Mouse (Mus musculus) midbrain, postnatal 0 days (tissue): ENCODE measurements around the gene Aste1. TPM values are rescaled to one million over a fixed set of nuclear protein-coding genes. Genes with fewer than 3 reads are reported as not detected.
A peak's percentile ranks its signal among the peaks of the same experiment; 100 is the strongest.

ENCODE experiments used
- ATAC-seq: fragments of 200-750 bp; cut with Nextera tagmentation; 2 replicates; pipeline ENCODE4 v1.8.0; 2017; ENCODE audit warnings: moderate number of reproducible peaks, mild to moderate bottlenecking, moderate TSS enrichment, moderate library complexity; ENCODE audit not compliant: low FRiP score
- DNase-seq: peaks from one replicate; pipeline ENCODE4 v3.0.0-alpha.2; 2015; ENCODE audit warnings: low spot score
- H3K27ac ChIP-seq: fragments of 300-500 bp; sonication (generic); 2 replicates; pipeline ENCODE4 v1.5.1; 2014; ENCODE audit warnings: low read depth, mild to moderate bottlenecking, low read length, mixed read lengths
- H3K27me3 ChIP-seq: fragments of 300-500 bp; sonication (generic); 2 replicates; pipeline ENCODE4 v1.6.1; 2014; ENCODE audit warnings: low read length, control low read depth, mixed read lengths; ENCODE audit not compliant: insufficient read depth
- H3K36me3 ChIP-seq: fragments of 300-500 bp; sonication (generic); 2 replicates; pipeline ENCODE4 v1.6.1; 2014; ENCODE audit warnings: low read length, control low read depth, mixed read lengths; ENCODE audit not compliant: insufficient read depth
- H3K4me1 ChIP-seq: fragments of 300-500 bp; sonication (generic); 2 replicates; pipeline ENCODE4 v1.6.1; 2014; ENCODE audit warnings: mild to moderate bottlenecking, control low read depth, antibody characterized with exemption, low read length, mixed read lengths; ENCODE audit not compliant: insufficient read depth
- H3K4me2 ChIP-seq: fragments of 300-500 bp; sonication (generic); 2 replicates; pipeline ENCODE4 v1.6.1; 2014; ENCODE audit warnings: low read depth, mild to moderate bottlenecking, low read length, mixed read lengths; ENCODE audit not compliant: poor library complexity, severe bottlenecking
- H3K4me3 ChIP-seq: fragments of 300-500 bp; sonication (generic); 2 replicates; pipeline ENCODE4 v1.5.1; 2014; ENCODE audit warnings: low read depth, mild to moderate bottlenecking, low read length, moderate library complexity
- H3K9ac ChIP-seq: fragments of 300-500 bp; sonication (generic); replicated peaks from 2 replicates; pipeline ENCODE4 v1.6.1; 2014; ENCODE audit warnings: mild to moderate bottlenecking, low read length, moderate library complexity, mixed read lengths; ENCODE audit not compliant: poor library complexity, severe bottlenecking
- H3K9me3 ChIP-seq: fragments of 300-500 bp; sonication (generic); 2 replicates; pipeline ENCODE4 v1.6.1; 2016; ENCODE audit warnings: low read length, control low read depth
- CTCF ChIP-seq: IDR thresholded peaks from 2 replicates; pipeline ENCODE4 v1.5.1; 2016; ENCODE audit warnings: antibody characterized with exemption, mild to moderate bottlenecking
- WGBS: fragments of 180-500 bp; shearing (Covaris S2); extraction: QIAGEN DNeasy Blood & Tissue Kit; methylation state at CpG from one replicate; pipeline ENCODE4 v1.1.7; 2014; 5-methylcytosine and 5-hydroxymethylcytosine counted together
- polyA plus RNA-seq: library from polyadenylated mRNA; unstranded; fragments of >200 nt; fragmentation: Nextera tagmentation; extraction: Ambion mirVana; gene quantifications from 2 replicates; pipeline ENCODE4 v1.2.1, GENCODE M21; 2015
- total RNA-seq: library from RNA; depleted of rRNA; stranded (reverse); fragments of >200 nt; gene quantifications from 2 replicates; pipeline ENCODE4 v1.2.3, GENCODE M21; 2014; rRNA removed

Aste1 gene
- 7.3 and 9.4 TPM in 2 replicates for total RNA-seq
- polyA plus RNA-seq: 8.5 and 9.9 TPM in 2 replicates

DNA sequence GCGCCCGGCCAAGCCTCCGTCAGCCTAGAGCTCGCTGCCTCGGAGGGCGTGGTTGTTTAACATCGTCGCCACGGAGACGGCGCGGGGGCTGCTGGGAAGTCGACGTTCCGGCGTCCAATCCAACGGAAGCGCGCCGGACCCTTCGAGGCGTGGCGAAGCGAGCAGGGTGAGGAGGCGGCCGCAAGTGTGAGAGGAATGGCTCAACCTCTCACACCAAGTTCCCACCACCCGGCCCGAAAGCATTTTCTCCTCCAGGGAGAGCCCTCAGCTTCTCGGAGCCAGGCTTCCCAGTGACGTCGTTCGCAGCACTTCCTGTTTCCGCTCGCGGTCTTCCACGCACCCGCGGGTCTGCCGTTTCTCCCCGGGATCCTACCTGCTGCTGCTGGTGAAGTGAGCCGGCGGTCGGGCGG, at the start of gene Aste1, which contains the start of gene Nek11:
Gene Aste1, plus strand, starts transcription at position 175 of the 410 bp plus-strand sequence.
Gene Nek11, minus strand, starts transcription at position 307 of the 410 bp plus-strand sequence.
- H3K36me3 ChIP-seq: no peaks in the 10 kb centered on the region
- peak within 1 kb of the TSS; percentile 34 for H3K9ac ChIP-seq
- ATAC-seq (peak; percentile 93), DNase-seq (peak; percentile 94)
- peak; percentile 34; the same call in 1 of the 2 replicates for TF ChIP-seq CTCF
- WGBS: under 1% methylated on average over 44 of the region's 44 CpGs
- H3K27ac ChIP-seq: peak within 1 kb of the TSS; percentile 55; the same call in 1 of the 2 replicates
- no peaks in the 10 kb centered on the region for H3K9me3 ChIP-seq
- H3K4me3 ChIP-seq: peak within 1 kb of the TSS; percentile 64
- no peaks in the 10 kb centered on the region for H3K27me3 ChIP-seq
- H3K4me1 ChIP-seq: peaks cover 8% of the 10 kb centered on the region; the same call in 1 of the 2 replicates
- peak within 1 kb of the TSS; percentile 66 for H3K4me2 ChIP-seq

DNA sequence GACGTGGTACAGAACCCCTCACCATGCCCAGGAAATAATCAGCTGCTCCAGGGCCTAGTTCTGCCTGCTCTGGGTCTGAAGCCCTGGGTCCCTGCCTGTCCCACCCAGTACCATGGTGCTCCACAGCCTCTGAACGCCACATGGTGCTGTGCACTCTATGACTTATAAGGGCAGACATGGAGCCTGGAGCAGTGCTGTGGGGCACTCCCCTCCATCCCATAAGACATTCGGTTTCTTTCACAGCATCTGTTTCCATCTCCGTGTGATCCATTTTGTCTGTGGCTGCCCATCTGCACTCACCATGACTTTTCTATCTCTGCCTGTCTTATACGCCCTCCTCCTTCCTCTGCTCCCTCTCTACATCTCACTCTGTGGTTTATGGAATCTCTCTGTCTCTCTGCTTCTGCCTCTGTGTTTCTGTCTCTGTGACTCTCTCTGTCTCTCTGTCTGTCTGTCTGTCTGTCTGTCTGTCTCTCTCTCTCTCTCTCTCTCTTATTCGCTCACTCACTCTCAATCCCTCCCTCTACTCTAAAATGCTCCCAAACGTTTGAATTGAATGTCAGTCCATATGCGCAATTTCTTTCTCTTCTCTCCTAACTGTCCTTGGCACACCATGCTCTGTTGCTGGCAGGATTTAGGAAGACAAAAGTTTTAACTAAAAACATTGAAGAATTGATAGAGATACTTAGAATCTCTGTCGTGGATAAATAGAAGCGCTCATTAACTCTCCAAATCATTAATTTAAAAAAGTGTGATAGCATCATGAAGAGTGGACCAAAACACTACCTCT, 46.8 kb upstream of the Aste1 start:
- WGBS: 74% methylated on average over 10 of the region's 10 CpGs
- TF ChIP-seq CTCF: no peak
- no peaks in the 10 kb centered on the region for H3K27me3 ChIP-seq
- no peaks in the 10 kb centered on the region for H3K36me3 ChIP-seq
- no peak overlapping the region for H3K27ac ChIP-seq
- H3K4me1 ChIP-seq: no peaks in the 10 kb centered on the region
- H3K4me3 ChIP-seq: no peak overlapping the region
- H3K4me2 ChIP-seq: no peak overlapping the region
- ATAC-seq: no peak
- H3K9ac ChIP-seq: no peak overlapping the region
- DNase-seq: no peak
- no peaks in the 10 kb centered on the region for H3K9me3 ChIP-seq

- Histone ChIP-seq H3K9me3 (no peaks in the 10 kb centered on the region), H3K4me2 (no peak overlapping the region), H3K9ac (no peak overlapping the region), H3K27me3 (no peaks in the 10 kb centered on the region), H3K27ac (no peak overlapping the region), H3K4me1 (no peaks in the 10 kb centered on the region), H3K4me3 (no peak overlapping the region), H3K36me3 (no peaks in the 10 kb centered on the region)
- 59% methylated on average over 5 of the region's 5 CpGs for WGBS
- TF ChIP-seq CTCF: no peak
- ATAC-seq: no peak
- peak; percentile 83 for DNase-seq
Observed at GRCm38 (mm10) chr9:105349034-105349433, 46.2 kb upstream of the Aste1 start.

GRCm38 (mm10) chr9:105362181-105362580, 33.0 kb upstream of the Aste1 start:
- WGBS: 57% methylated on average over 2 of the region's 2 CpGs
- no peak for TF ChIP-seq CTCF
- no peak overlapping the region for H3K4me3 ChIP-seq
- ATAC-seq: no peak
- DNase-seq: no peak
- no peak overlapping the region for H3K9ac ChIP-seq
- H3K27ac ChIP-seq: no peak overlapping the region
- H3K4me1 ChIP-seq: no peaks in the 10 kb centered on the region
- no peak overlapping the region for H3K4me2 ChIP-seq
- H3K27me3 ChIP-seq: no peaks in the 10 kb centered on the region
- H3K36me3 ChIP-seq: no peaks in the 10 kb centered on the region
- H3K9me3 ChIP-seq: no peaks in the 10 kb centered on the region

DNA sequence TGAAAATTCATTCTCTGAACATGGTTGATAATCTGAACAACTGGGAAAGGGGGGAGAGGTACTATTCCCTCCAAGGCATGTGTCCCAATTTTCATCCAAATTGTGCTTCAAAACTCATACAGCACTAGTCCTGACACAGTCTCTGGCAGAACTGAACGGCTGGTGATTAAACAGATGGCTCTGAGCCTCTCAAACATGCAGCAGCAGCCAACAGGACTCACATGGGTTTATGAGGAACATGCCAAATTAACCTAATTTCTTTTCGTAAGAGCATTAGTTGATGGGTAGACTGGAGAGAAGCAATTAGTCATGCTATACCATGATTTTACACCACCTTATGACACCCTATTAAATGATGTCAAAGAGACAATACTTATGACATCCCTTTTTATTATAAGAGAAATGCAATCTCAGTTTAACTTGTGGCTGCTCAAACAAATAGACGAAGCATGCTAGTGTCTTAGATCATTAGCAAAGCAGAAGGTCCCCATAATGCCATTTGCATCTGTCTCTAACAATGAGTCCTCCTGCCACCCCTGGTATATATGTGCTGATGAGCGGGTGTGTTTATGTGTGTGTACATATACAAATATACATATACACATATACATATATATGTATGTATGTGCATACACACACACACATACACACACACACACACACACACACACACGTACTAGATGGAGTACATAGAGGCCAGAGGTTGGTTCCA, 31.5 kb upstream of the Aste1 start:
- TF ChIP-seq CTCF: no peak
- ATAC-seq: no peak
- WGBS: 71% methylated on average over 5 of the region's 5 CpGs

DNA sequence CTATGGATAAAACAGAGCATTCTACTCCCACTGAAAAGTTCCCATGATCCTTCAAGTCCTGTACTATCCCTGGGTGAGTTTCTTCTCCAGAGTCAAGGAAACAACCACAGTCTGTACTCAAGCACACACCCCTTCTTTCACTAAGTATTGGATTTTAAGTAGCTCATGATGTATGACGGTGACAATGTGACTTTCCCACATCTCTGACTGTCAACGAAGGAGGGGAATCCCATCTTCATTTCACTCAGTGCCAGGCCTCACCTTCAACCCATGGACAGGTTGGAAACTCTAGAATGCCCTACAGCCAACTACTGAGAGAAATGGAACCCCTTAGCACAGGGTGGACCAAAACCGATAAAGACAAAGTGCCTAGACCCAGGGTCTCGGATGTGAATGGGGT, 29.0 kb upstream of the Aste1 start:
- no peaks in the 10 kb centered on the region for H3K9me3 ChIP-seq
- DNase-seq: no peak
- H3K4me1 ChIP-seq: no peaks in the 10 kb centered on the region
- H3K4me2 ChIP-seq: no peak overlapping the region
- no peaks in the 10 kb centered on the region for H3K27me3 ChIP-seq
- 90% methylated on average over 4 of the region's 4 CpGs for WGBS
- H3K9ac ChIP-seq: no peak overlapping the region
- no peak for TF ChIP-seq CTCF
- no peaks in the 10 kb centered on the region for H3K36me3 ChIP-seq
- no peak for ATAC-seq
- H3K4me3 ChIP-seq: no peak overlapping the region
- no peak overlapping the region for H3K27ac ChIP-seq

More for the DNA sequence above, 31.5 kb upstream of the Aste1 start:
- peak; percentile 74 for DNase-seq
- H3K9ac ChIP-seq: no peak overlapping the region
- no peak overlapping the region for H3K4me2 ChIP-seq
- H3K36me3 ChIP-seq: no peaks in the 10 kb centered on the region
- H3K4me3 ChIP-seq: no peak overlapping the region
- no peaks in the 10 kb centered on the region for H3K9me3 ChIP-seq
- H3K27me3 ChIP-seq: no peaks in the 10 kb centered on the region
- H3K4me1 ChIP-seq: no peaks in the 10 kb centered on the region
- H3K27ac ChIP-seq: no peak overlapping the region
